Mouse (Mus musculus): ENCODE measurements at regions not wholly inside any gene's neighbourhood (a gene's known extent, or its start where the extent isn't known, plus 50 kb on each side); places are given as distances from the start of the nearest gene placed in this dataset.

- no peaks in the 10 kb centered on the region for H3K36me3 ChIP-seq (ENCODE audit: insufficient read depth, low read length)
- H3K27me3 ChIP-seq (ENCODE audit: insufficient read depth, low read length) = no peaks in the 10 kb centered on the region
- H3K9me3 ChIP-seq (replicated peaks; ENCODE audit: low read length) = no peaks in the 10 kb centered on the region
- H3K27ac ChIP-seq = no peak overlapping the region
- no peaks in the 10 kb centered on the region for H3K4me1 ChIP-seq (replicated peaks; ENCODE audit: insufficient read depth, low read length)
- H3K9ac ChIP-seq (ENCODE audit: low read depth, low read length) = no peak overlapping the region
- H3K4me3 ChIP-seq (replicated peaks; ENCODE audit: low read depth, low read length) = no peak overlapping the region
- DNase-seq (ENCODE audit: low spot score) (no peak), ATAC-seq (replicated peaks; ENCODE audit: low FRiP score, low read depth) (no peak)
- TF ChIP-seq CTCF (IDR thresholded peaks at IDR 0.05; ENCODE audit: low read depth) = 0 out of 2 replicates have a peak, but pooled peaks have one; percentile 16
- no peak overlapping the region for H3K4me2 ChIP-seq (ENCODE audit: low read length)
- WGBS = 79% methylated on average over 3 of the region's 3 CpGs
These were observed 514.2 kb downstream of the Tmem132b start for GRCm38 (mm10) chr5:126045761-126046160.

GRCm38 (mm10) chr5:126063644-126064043 lies 532.1 kb downstream of the Tmem132b start:
- Histone ChIP-seq H3K4me2 (ENCODE audit: low read length) (no peak overlapping the region), H3K4me3 (replicated peaks; ENCODE audit: low read depth, low read length) (no peak overlapping the region), H3K27me3 (ENCODE audit: insufficient read depth, low read length) (no peaks in the 10 kb centered on the region), H3K36me3 (ENCODE audit: insufficient read depth, low read length) (no peaks in the 10 kb centered on the region), H3K4me1 (replicated peaks; ENCODE audit: insufficient read depth, low read length) (no peaks in the 10 kb centered on the region), H3K9ac (ENCODE audit: low read depth, low read length) (no peak overlapping the region), H3K9me3 (replicated peaks; ENCODE audit: low read length) (no peaks in the 10 kb centered on the region), H3K27ac (no peak overlapping the region)
- peak; percentile 23 for TF ChIP-seq CTCF (IDR thresholded peaks at IDR 0.05; ENCODE audit: low read depth)
- no peak for DNase-seq (ENCODE audit: low spot score)
- no peak for ATAC-seq (replicated peaks; ENCODE audit: low FRiP score, low read depth)

DNA sequence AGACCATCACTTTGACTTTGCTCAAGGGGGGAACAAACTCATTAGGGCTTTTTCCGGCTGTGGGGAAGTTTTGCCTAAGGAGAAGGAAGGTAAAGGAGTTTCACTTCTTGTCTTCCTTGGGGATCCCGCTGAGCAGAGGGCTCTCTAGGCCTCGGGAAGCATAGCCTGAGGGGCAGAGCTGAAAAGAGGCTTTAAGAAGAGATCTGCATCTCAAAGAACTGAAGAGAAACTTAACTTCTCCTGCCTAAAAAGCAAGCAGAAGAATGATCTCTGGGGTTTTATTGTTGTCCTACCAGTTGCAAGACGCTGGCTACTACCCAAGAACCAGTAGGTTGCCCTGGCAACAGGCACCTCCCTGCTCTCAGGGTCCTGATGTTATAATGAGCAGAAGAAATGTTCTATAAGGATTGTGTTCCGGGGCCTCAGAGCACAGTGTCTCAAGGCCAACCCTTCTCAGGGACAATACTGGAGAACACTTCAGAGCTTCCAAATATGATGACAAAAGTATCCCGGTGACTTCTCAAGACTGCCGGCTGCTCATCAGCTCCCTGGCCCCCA lies 547.8 kb downstream of the Tmem132b start:
- H3K27ac ChIP-seq = no peak overlapping the region
- no peak for TF ChIP-seq CTCF (IDR thresholded peaks at IDR 0.05; ENCODE audit: low read depth)
- no peak overlapping the region for H3K4me3 ChIP-seq (replicated peaks; ENCODE audit: low read depth, low read length)
- H3K27me3 ChIP-seq (ENCODE audit: insufficient read depth, low read length) = no peaks in the 10 kb centered on the region
- no peak overlapping the region for H3K9ac ChIP-seq (ENCODE audit: low read depth, low read length)
- H3K36me3 ChIP-seq (ENCODE audit: insufficient read depth, low read length) = no peaks in the 10 kb centered on the region
- H3K9me3 ChIP-seq (replicated peaks; ENCODE audit: low read length) = no peaks in the 10 kb centered on the region
- no peak for DNase-seq (ENCODE audit: low spot score)
- H3K4me2 ChIP-seq (ENCODE audit: low read length) = no peak overlapping the region
- ATAC-seq (replicated peaks; ENCODE audit: low FRiP score, low read depth) = no peak
- H3K4me1 ChIP-seq (replicated peaks; ENCODE audit: insufficient read depth, low read length) = no peaks in the 10 kb centered on the region
- WGBS = 42% methylated on average over 7 of the region's 7 CpGs

- no peak for TF ChIP-seq CTCF (IDR thresholded peaks at IDR 0.05; ENCODE audit: low read depth)
- H3K27me3 ChIP-seq (ENCODE audit: insufficient read depth, low read length) = no peaks in the 10 kb centered on the region
- no peak overlapping the region for H3K9ac ChIP-seq (ENCODE audit: low read depth, low read length)
- H3K4me2 ChIP-seq (ENCODE audit: low read length) = no peak overlapping the region
- WGBS = 68% methylated on average over 4 of the region's 4 CpGs
- no peaks in the 10 kb centered on the region for H3K36me3 ChIP-seq (ENCODE audit: insufficient read depth, low read length)
- no peak overlapping the region for H3K27ac ChIP-seq
- DNase-seq (ENCODE audit: low spot score) (no peak), ATAC-seq (replicated peaks; ENCODE audit: low FRiP score, low read depth) (no peak)
- H3K9me3 ChIP-seq (replicated peaks; ENCODE audit: low read length) = no peaks in the 10 kb centered on the region
- H3K4me3 ChIP-seq (replicated peaks; ENCODE audit: low read depth, low read length) = no peak overlapping the region
- H3K4me1 ChIP-seq (replicated peaks; ENCODE audit: insufficient read depth, low read length) = no peaks in the 10 kb centered on the region
These were observed 556.8 kb downstream of the Tmem132b start for GRCm38 (mm10) chr5:126088251-126088914.

DNA sequence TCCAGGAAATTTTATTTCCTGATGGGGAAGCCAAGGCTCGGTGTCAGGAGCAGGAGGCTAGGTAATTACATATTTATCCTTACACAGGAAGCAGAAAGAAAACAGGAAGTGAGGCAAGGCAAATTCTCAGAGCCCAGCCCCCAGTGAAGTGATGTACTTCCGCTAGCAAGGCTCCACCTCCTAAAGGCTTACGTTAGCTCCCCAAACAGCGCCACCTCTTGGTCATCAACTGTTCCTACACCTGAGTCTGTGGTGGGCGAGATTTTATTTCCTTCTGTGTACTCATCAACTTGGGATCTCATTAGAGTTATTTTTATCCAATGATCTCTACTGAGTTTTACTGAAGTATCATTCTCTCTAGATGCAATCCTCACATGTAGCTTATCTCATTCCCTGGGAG lies 561.6 kb downstream of the Tmem132b start:
- 82% methylated on average over 5 of the region's 5 CpGs for WGBS
- no peak for ATAC-seq (replicated peaks; ENCODE audit: low FRiP score, low read depth)
- Histone ChIP-seq H3K36me3 (ENCODE audit: insufficient read depth, low read length) (no peaks in the 10 kb centered on the region), H3K27me3 (ENCODE audit: insufficient read depth, low read length) (no peaks in the 10 kb centered on the region), H3K4me2 (ENCODE audit: low read length) (no peak overlapping the region), H3K27ac (no peak overlapping the region), H3K4me3 (replicated peaks; ENCODE audit: low read depth, low read length) (no peak overlapping the region), H3K9ac (ENCODE audit: low read depth, low read length) (no peak overlapping the region), H3K9me3 (replicated peaks; ENCODE audit: low read length) (no peaks in the 10 kb centered on the region; the same call in 1 of the 2 replicates), H3K4me1 (replicated peaks; ENCODE audit: insufficient read depth, low read length) (no peaks in the 10 kb centered on the region)
- DNase-seq (ENCODE audit: low spot score) = no peak
- peak; percentile 27; the same call in 1 of the 2 replicates for TF ChIP-seq CTCF (IDR thresholded peaks at IDR 0.05; ENCODE audit: low read depth)

- no peak overlapping the region for H3K4me3 ChIP-seq (replicated peaks; ENCODE audit: low read depth, low read length)
- H3K27ac ChIP-seq = no peak overlapping the region
- H3K9ac ChIP-seq (ENCODE audit: low read depth, low read length) = no peak overlapping the region
- peak; percentile 2 for DNase-seq (ENCODE audit: low spot score)
- no peaks in the 10 kb centered on the region for H3K27me3 ChIP-seq (ENCODE audit: insufficient read depth, low read length)
- H3K9me3 ChIP-seq (replicated peaks; ENCODE audit: low read length) = no peaks in the 10 kb centered on the region; the same call in 1 of the 2 replicates
- ATAC-seq (replicated peaks; ENCODE audit: low FRiP score, low read depth) = no peak
- 82% methylated on average over 6 of the region's 6 CpGs for WGBS
- H3K4me1 ChIP-seq (replicated peaks; ENCODE audit: insufficient read depth, low read length) = no peaks in the 10 kb centered on the region
- TF ChIP-seq CTCF (IDR thresholded peaks at IDR 0.05; ENCODE audit: low read depth) = peak; percentile 39; the same call in 1 of the 2 replicates
- H3K36me3 ChIP-seq (ENCODE audit: insufficient read depth, low read length) = no peaks in the 10 kb centered on the region
- H3K4me2 ChIP-seq (ENCODE audit: low read length) = no peak overlapping the region
These were observed 565.2 kb downstream of the Tmem132b start for GRCm38 (mm10) chr5:126096616-126097261.
